Mouse (Mus musculus): ENCODE results near the gene Myo15b.

Gene Myo15b

GRCm38 (mm10) chr11:115901338-115902161, 43.3 kb downstream of the Myo15b start:
- intact Hi-C loops (cut with DNase I): no loop called here

- intact Hi-C loops (cut with DNase I): no loop called here
These were observed 44.0 kb downstream of the Myo15b start for GRCm38 (mm10) chr11:115902177-115902576.

GRCm38 (mm10) chr11:115902831-115903230, 44.6 kb downstream of the Myo15b start:
- intact Hi-C loops (cut with DNase I): no loop called here

- intact Hi-C loops (cut with DNase I): no loop called here
These were observed 45.4 kb downstream of the Myo15b start for GRCm38 (mm10) chr11:115903384-115904230.

GRCm38 (mm10) chr11:115904231-115904955, 46.2 kb downstream of the Myo15b start:
- intact Hi-C loops (cut with DNase I): no loop called here

- intact Hi-C loops (cut with DNase I): no loop called here
These were observed 47.0 kb downstream of the Myo15b start for GRCm38 (mm10) chr11:115904956-115905790.

GRCm38 (mm10) chr11:115906116-115906515, 47.9 kb downstream of the Myo15b start:
- intact Hi-C loops (cut with DNase I): no loop called here

GRCm38 (mm10) chr11:115906521-115906920, 48.3 kb downstream of the Myo15b start:
- intact Hi-C loops (cut with DNase I): no loop called here

- intact Hi-C loops (cut with DNase I): no loop called here
These were observed 52.9 kb downstream of the Myo15b start for GRCm38 (mm10) chr11:115911134-115911561.

GRCm38 (mm10) chr11:115911632-115912376, 53.6 kb downstream of the Myo15b start, which contains the start of gene Smim6:
Gene Smim6, plus strand, starts transcription at chr11:115912017.
- intact Hi-C loops (cut with DNase I): no loop called here

- intact Hi-C loops (cut with DNase I): no loop called here
These were observed 58.4 kb downstream of the Myo15b start for GRCm38 (mm10) chr11:115916579-115916978.

GRCm38 (mm10) chr11:115918637-115919036, 60.4 kb downstream of the Myo15b start:
- intact Hi-C loops (cut with DNase I): no loop called here

GRCm38 (mm10) chr11:115919073-115919472, 60.9 kb downstream of the Myo15b start:
- intact Hi-C loops (cut with DNase I): no loop called here

GRCm38 (mm10) chr11:115920110-115920818, 62.1 kb downstream of the Myo15b start:
- intact Hi-C loops (cut with DNase I): no loop called here

GRCm38 (mm10) chr11:115921986-115922385, 63.8 kb downstream of the Myo15b start:
- intact Hi-C loops (cut with DNase I): no loop called here

GRCm38 (mm10) chr11:115929031-115929430, 70.8 kb downstream of the Myo15b start:
- intact Hi-C loops (cut with DNase I): no loop called here

GRCm38 (mm10) chr11:115929818-115930217, 71.6 kb downstream of the Myo15b start:
- intact Hi-C loops (cut with DNase I): loop anchor here (10.0 kb wide), 1 partner anchor 195 kb away; the partner anchor contains the start of gene Trim47

GRCm38 (mm10) chr11:115931235-115931634, 73.0 kb downstream of the Myo15b start:
- intact Hi-C loops (cut with DNase I): loop anchor here (10.0 kb wide), 1 partner anchor 194 kb away; the partner anchor contains the start of gene Trim47

Measured in adrenal gland (tissue).